Mouse (Mus musculus): ENCODE results near the gene Fgfr2. TPM values are rescaled to one million over a fixed set of nuclear protein-coding genes. Genes with fewer than 3 reads are reported as not detected.

Gene Fgfr2
- polyA plus RNA-seq, 1 experiment from 2014 or later, result 18.5 TPM

- H3K9me3 ChIP-seq (replicated peaks), result no peaks in the 10 kb centered on the region
- H3K4me3 ChIP-seq, result no peak overlapping the region
- H3K36me3 ChIP-seq, result no peaks in the 10 kb centered on the region
- H3K27me3 ChIP-seq (replicated peaks), result no peaks in the 10 kb centered on the region
- no peak for ATAC-seq
- H3K4me2 ChIP-seq, result no peak overlapping the region
- H3K9ac ChIP-seq, result no peak overlapping the region
- 69% methylated on average over 3 of the region's 3 CpGs for WGBS (ENCODE audit: insufficient replicate concordance)
- no peaks in the 10 kb centered on the region for H3K4me1 ChIP-seq
- no peak overlapping the region for H3K27ac ChIP-seq
These were observed 1012.8 kb downstream of the Fgfr2 start for GRCm38 (mm10) chr7:132110308-132110707.

GRCm38 (mm10) chr7:132106891-132107290 lies 1016.3 kb downstream of the Fgfr2 start:
- H3K4me3 ChIP-seq, result no peak overlapping the region
- no peak overlapping the region for H3K9ac ChIP-seq
- no peak for ATAC-seq
- no peaks in the 10 kb centered on the region for H3K27me3 ChIP-seq (replicated peaks)
- H3K9me3 ChIP-seq (replicated peaks), result no peaks in the 10 kb centered on the region
- H3K4me1 ChIP-seq, result no peaks in the 10 kb centered on the region
- 56% methylated on average over 4 of the region's 4 CpGs for WGBS (ENCODE audit: insufficient replicate concordance)
- H3K27ac ChIP-seq, result no peak overlapping the region
- H3K36me3 ChIP-seq, result no peaks in the 10 kb centered on the region
- H3K4me2 ChIP-seq, result no peak overlapping the region

- no peaks in the 10 kb centered on the region for H3K36me3 ChIP-seq
- H3K4me3 ChIP-seq, result no peak overlapping the region
- H3K9me3 ChIP-seq (replicated peaks), result no peaks in the 10 kb centered on the region
- no peaks in the 10 kb centered on the region for H3K27me3 ChIP-seq (replicated peaks)
- WGBS (ENCODE audit: insufficient replicate concordance), result 59% methylated on average over 4 of the region's 4 CpGs
- ATAC-seq, result no peak
- no peak overlapping the region for H3K4me2 ChIP-seq
- no peak overlapping the region for H3K27ac ChIP-seq
- H3K4me1 ChIP-seq, result no peaks in the 10 kb centered on the region
- no peak overlapping the region for H3K9ac ChIP-seq
These were observed 1017.8 kb downstream of the Fgfr2 start for GRCm38 (mm10) chr7:132105326-132105725.

GRCm38 (mm10) chr7:132098441-132098840 lies 1024.7 kb downstream of the Fgfr2 start:
- no peak for ATAC-seq
- no peaks in the 10 kb centered on the region for H3K9me3 ChIP-seq (replicated peaks)
- no peaks in the 10 kb centered on the region for H3K4me1 ChIP-seq
- H3K27ac ChIP-seq, result no peak overlapping the region
- H3K4me3 ChIP-seq, result no peak overlapping the region
- H3K9ac ChIP-seq, result no peak overlapping the region
- H3K27me3 ChIP-seq (replicated peaks), result no peaks in the 10 kb centered on the region
- no peaks in the 10 kb centered on the region for H3K36me3 ChIP-seq
- H3K4me2 ChIP-seq, result no peak overlapping the region
- WGBS (ENCODE audit: insufficient replicate concordance), result 51% methylated on average over 4 of the region's 4 CpGs

GRCm38 (mm10) chr7:132094666-132095065 lies 1028.5 kb downstream of the Fgfr2 start:
- WGBS (ENCODE audit: insufficient replicate concordance), result 53% methylated on average over 7 of the region's 7 CpGs
- no peaks in the 10 kb centered on the region for H3K27me3 ChIP-seq (replicated peaks)
- no peak for ATAC-seq
- H3K27ac ChIP-seq, result no peak overlapping the region
- H3K9me3 ChIP-seq (replicated peaks), result no peaks in the 10 kb centered on the region
- no peaks in the 10 kb centered on the region for H3K36me3 ChIP-seq
- H3K4me1 ChIP-seq, result no peaks in the 10 kb centered on the region
- H3K4me2 ChIP-seq, result no peak overlapping the region
- no peak overlapping the region for H3K9ac ChIP-seq
- no peak overlapping the region for H3K4me3 ChIP-seq

GRCm38 (mm10) chr7:132091551-132091950 lies 1031.6 kb downstream of the Fgfr2 start:
- H3K4me1 ChIP-seq, result no peaks in the 10 kb centered on the region
- no peak overlapping the region for H3K4me3 ChIP-seq
- no peaks in the 10 kb centered on the region for H3K36me3 ChIP-seq
- H3K27ac ChIP-seq, result no peak overlapping the region
- WGBS (ENCODE audit: insufficient replicate concordance), result 69% methylated on average over 7 of the region's 7 CpGs
- H3K27me3 ChIP-seq (replicated peaks), result no peaks in the 10 kb centered on the region
- H3K4me2 ChIP-seq, result no peak overlapping the region
- no peak overlapping the region for H3K9ac ChIP-seq
- no peak for ATAC-seq
- H3K9me3 ChIP-seq (replicated peaks), result no peaks in the 10 kb centered on the region

GRCm38 (mm10) chr7:132088606-132089005 lies 1034.5 kb downstream of the Fgfr2 start:
- WGBS (ENCODE audit: insufficient replicate concordance), result 53% methylated on average over 6 of the region's 6 CpGs
- Histone ChIP-seq H3K27ac (no peak overlapping the region), H3K36me3 (no peaks in the 10 kb centered on the region), H3K9me3 (replicated peaks) (no peaks in the 10 kb centered on the region), H3K9ac (no peak overlapping the region), H3K27me3 (replicated peaks) (no peaks in the 10 kb centered on the region), H3K4me1 (no peaks in the 10 kb centered on the region), H3K4me2 (no peak overlapping the region), H3K4me3 (no peak overlapping the region)
- ATAC-seq, result no peak

- WGBS (ENCODE audit: insufficient replicate concordance), result 44% methylated on average over 4 of the region's 4 CpGs
- ATAC-seq, result no peak
- Histone ChIP-seq H3K27ac (no peak overlapping the region), H3K4me3 (no peak overlapping the region), H3K36me3 (no peaks in the 10 kb centered on the region), H3K4me1 (no peaks in the 10 kb centered on the region), H3K9me3 (replicated peaks) (no peaks in the 10 kb centered on the region), H3K9ac (no peak overlapping the region), H3K27me3 (replicated peaks) (no peaks in the 10 kb centered on the region), H3K4me2 (no peak overlapping the region)
These were observed 1035.0 kb downstream of the Fgfr2 start for GRCm38 (mm10) chr7:132088181-132088580.

GRCm38 (mm10) chr7:132075825-132076224 lies 1047.3 kb downstream of the Fgfr2 start:
- H3K9ac ChIP-seq, result no peak overlapping the region
- H3K27me3 ChIP-seq (replicated peaks), result no peaks in the 10 kb centered on the region; the same call in 1 of the 2 replicates
- H3K4me3 ChIP-seq, result no peak overlapping the region
- 42% methylated on average over 1 of the region's 1 CpGs for WGBS (ENCODE audit: insufficient replicate concordance)
- no peaks in the 10 kb centered on the region for H3K36me3 ChIP-seq
- no peak overlapping the region for H3K4me2 ChIP-seq
- ATAC-seq, result no peak
- no peaks in the 10 kb centered on the region for H3K9me3 ChIP-seq (replicated peaks)
- no peaks in the 10 kb centered on the region for H3K4me1 ChIP-seq
- no peak overlapping the region for H3K27ac ChIP-seq

GRCm38 (mm10) chr7:132074503-132074902 lies 1048.6 kb downstream of the Fgfr2 start:
- Histone ChIP-seq H3K9me3 (replicated peaks) (no peaks in the 10 kb centered on the region), H3K27me3 (replicated peaks) (no peaks in the 10 kb centered on the region; the same call in 1 of the 2 replicates), H3K4me1 (no peaks in the 10 kb centered on the region), H3K36me3 (no peaks in the 10 kb centered on the region), H3K27ac (no peak overlapping the region), H3K4me3 (no peak overlapping the region), H3K4me2 (no peak overlapping the region), H3K9ac (no peak overlapping the region)
- ATAC-seq, result no peak
- 50% methylated on average over 3 of the region's 3 CpGs for WGBS (ENCODE audit: insufficient replicate concordance)

GRCm38 (mm10) chr7:132070877-132071625 lies 1052.1 kb downstream of the Fgfr2 start:
- WGBS (ENCODE audit: insufficient replicate concordance), result 63% methylated on average over 6 of the region's 6 CpGs
- no peaks in the 10 kb centered on the region for H3K36me3 ChIP-seq
- no peak overlapping the region for H3K4me2 ChIP-seq
- H3K27me3 ChIP-seq (replicated peaks), result no peaks in the 10 kb centered on the region
- H3K9ac ChIP-seq, result no peak overlapping the region
- ATAC-seq, result no peak
- H3K4me1 ChIP-seq, result no peaks in the 10 kb centered on the region
- H3K9me3 ChIP-seq (replicated peaks), result no peaks in the 10 kb centered on the region
- H3K27ac ChIP-seq, result no peak overlapping the region
- H3K4me3 ChIP-seq, result no peak overlapping the region

- Histone ChIP-seq H3K4me3 (no peak overlapping the region), H3K9me3 (replicated peaks) (no peaks in the 10 kb centered on the region), H3K4me2 (no peak overlapping the region), H3K9ac (no peak overlapping the region), H3K27me3 (replicated peaks) (no peaks in the 10 kb centered on the region), H3K27ac (no peak overlapping the region), H3K4me1 (no peaks in the 10 kb centered on the region), H3K36me3 (no peaks in the 10 kb centered on the region)
- 67% methylated on average over 5 of the region's 5 CpGs for WGBS (ENCODE audit: insufficient replicate concordance)
- no peak for ATAC-seq
These were observed 1055.2 kb downstream of the Fgfr2 start for GRCm38 (mm10) chr7:132067951-132068350.

GRCm38 (mm10) chr7:132067511-132067910 lies 1055.6 kb downstream of the Fgfr2 start:
- H3K9me3 ChIP-seq (replicated peaks), result no peaks in the 10 kb centered on the region
- no peak overlapping the region for H3K4me3 ChIP-seq
- H3K36me3 ChIP-seq, result no peaks in the 10 kb centered on the region
- H3K27ac ChIP-seq, result no peak overlapping the region
- H3K27me3 ChIP-seq (replicated peaks), result no peaks in the 10 kb centered on the region
- no peaks in the 10 kb centered on the region for H3K4me1 ChIP-seq
- no peak for ATAC-seq
- 64% methylated on average over 5 of the region's 5 CpGs for WGBS (ENCODE audit: insufficient replicate concordance)
- H3K4me2 ChIP-seq, result no peak overlapping the region
- no peak overlapping the region for H3K9ac ChIP-seq

Measured in liver, embryonic 12.5 days (tissue).